Mouse (Mus musculus) lung, embryonic 15.5 days (tissue): Measurements from ENCODE around the gene Npm1. TPM values are rescaled to one million over a fixed set of nuclear protein-coding genes. Genes with fewer than 3 reads are reported as not detected.

Experiments used
- ATAC-seq: fragments of 200-750 bp; cut with Nextera tagmentation; 2 replicates; pipeline ENCODE4 v1.8.0; 2017; ENCODE audit warnings: moderate number of reproducible peaks, borderline replicate concordance; ENCODE audit not compliant: low FRiP score, low TSS enrichment; ENCODE audit errors: extremely low read depth
- H3K27ac ChIP-seq: fragments of 300-500 bp; sonication (generic); 2 replicates; pipeline ENCODE4 v1.5.1; 2015; ENCODE audit warnings: moderate library complexity, mild to moderate bottlenecking, inconsistent platforms
- H3K27me3 ChIP-seq: fragments of 300-500 bp; sonication (generic); 2 replicates; pipeline ENCODE4 v1.6.1; 2015; ENCODE audit warnings: inconsistent platforms
- H3K36me3 ChIP-seq: fragments of 300-500 bp; sonication (generic); 2 replicates; pipeline ENCODE4 v1.6.1; 2015; ENCODE audit warnings: inconsistent platforms
- H3K4me1 ChIP-seq: fragments of 300-500 bp; sonication (generic); 2 replicates; pipeline ENCODE4 v1.6.1; 2015; ENCODE audit warnings: inconsistent platforms
- H3K4me2 ChIP-seq: fragments of 300-500 bp; sonication (generic); 2 replicates; pipeline ENCODE4 v1.6.1; 2015; ENCODE audit warnings: inconsistent platforms, mild to moderate bottlenecking, moderate library complexity
- H3K4me3 ChIP-seq: fragments of 300-500 bp; sonication (generic); 2 replicates; pipeline ENCODE4 v1.5.1; 2015; ENCODE audit warnings: mild to moderate bottlenecking, inconsistent platforms
- H3K9ac ChIP-seq: fragments of 300-500 bp; sonication (generic); 2 replicates; pipeline ENCODE4 v1.6.1; 2015; ENCODE audit warnings: inconsistent platforms
- H3K9me3 ChIP-seq: fragments of 300-500 bp; sonication (generic); 2 replicates; pipeline ENCODE4 v1.6.1; 2016; ENCODE audit warnings: inconsistent platforms
- WGBS: fragments of 180-500 bp; shearing (Covaris S2); methylation state at CpG from one replicate; pipeline ENCODE4 v1.1.7; 2015; 5-methylcytosine and 5-hydroxymethylcytosine counted together
- polyA plus RNA-seq: library from polyadenylated mRNA; unstranded; fragments of >200 nt; fragmentation: Nextera tagmentation; extraction: Ambion mirVana; gene quantifications from 2 replicates; pipeline ENCODE4 v1.2.1, GENCODE M21; 2015

Npm1 gene
- polyA plus RNA-seq, 1 experiment from 2014 or later: 921 TPM

- Histone ChIP-seq H3K4me2 (no peak overlapping the region), H3K27ac (no peak overlapping the region), H3K27me3 (peaks cover 22% of the 10 kb centered on the region), H3K4me1 (peaks cover 39% of the 10 kb centered on the region), H3K4me3 (no peak overlapping the region), H3K9me3 (no peaks in the 10 kb centered on the region), H3K36me3 (peaks cover 41% of the 10 kb centered on the region), H3K9ac (no peak overlapping the region)
- no peak for ATAC-seq
Measured at GRCm38 (mm10) chr11:33149453-33149852, 13.6 kb downstream of the Npm1 start.

- H3K9me3 ChIP-seq: no peaks in the 10 kb centered on the region
- H3K36me3 ChIP-seq: peaks cover 37% of the 10 kb centered on the region
- H3K4me1 ChIP-seq: peaks cover 43% of the 10 kb centered on the region
- no peak for ATAC-seq
- no peak overlapping the region for H3K27ac ChIP-seq
- 23% methylated on average over 3 of the region's 3 CpGs for WGBS
- H3K4me2 ChIP-seq: no peak overlapping the region
- peaks cover 26% of the 10 kb centered on the region for H3K27me3 ChIP-seq
- H3K4me3 ChIP-seq: no peak overlapping the region
- H3K9ac ChIP-seq: no peak overlapping the region
Measured at GRCm38 (mm10) chr11:33149088-33149436, 13.9 kb downstream of the Npm1 start.

GRCm38 (mm10) chr11:33148338-33149087 lies 14.5 kb downstream of the Npm1 start:
- Histone ChIP-seq H3K4me3 (peak overlapping the region; percentile 53), H3K4me1 (peaks cover 48% of the 10 kb centered on the region), H3K4me2 (peak overlapping the region; percentile 96), H3K9ac (no peak overlapping the region; the same call in 1 of the 2 replicates), H3K27me3 (peaks cover 27% of the 10 kb centered on the region), H3K36me3 (peaks cover 33% of the 10 kb centered on the region), H3K27ac (peak overlapping the region; percentile 70), H3K9me3 (no peaks in the 10 kb centered on the region)
- ATAC-seq: peak; percentile 73
- 4% methylated on average over 23 of the region's 23 CpGs for WGBS

GRCm38 (mm10) chr11:33147572-33148337 lies 15.3 kb downstream of the Npm1 start:
- peak; percentile 70 for ATAC-seq
- Histone ChIP-seq H3K27me3 (peaks cover 27% of the 10 kb centered on the region), H3K4me1 (peaks cover 53% of the 10 kb centered on the region), H3K4me2 (peak overlapping the region; percentile 96), H3K36me3 (peaks cover 26% of the 10 kb centered on the region), H3K9me3 (no peaks in the 10 kb centered on the region), H3K9ac (peak overlapping the region; percentile 43), H3K27ac (peak overlapping the region; percentile 70), H3K4me3 (peak overlapping the region; percentile 53)
- WGBS: under 1% methylated on average over 78 of the region's 85 CpGs

- Histone ChIP-seq H3K27ac (peak within 1 kb of the TSS; percentile 70), H3K4me1 (peaks cover 53% of the 10 kb centered on the region), H3K4me2 (peak within 1 kb of the TSS; percentile 96), H3K9me3 (no peaks in the 10 kb centered on the region), H3K36me3 (peaks cover 25% of the 10 kb centered on the region), H3K27me3 (peaks cover 27% of the 10 kb centered on the region), H3K4me3 (peak within 1 kb of the TSS; percentile 53), H3K9ac (peak within 1 kb of the TSS; percentile 43)
- WGBS: under 1% methylated on average over 46 of the region's 53 CpGs
- ATAC-seq: peak; percentile 23; the same call in 1 of the 2 replicates
Measured at GRCm38 (mm10) chr11:33147171-33147571, 15.8 kb downstream of the Npm1 start, which contains the start of gene Fgf18. Gene Fgf18 (minus strand): TSS chr11:33147400.

GRCm38 (mm10) chr11:33146651-33147131 lies 16.3 kb downstream of the Npm1 start:
- Histone ChIP-seq H3K4me1 (peaks cover 53% of the 10 kb centered on the region), H3K27ac (peak overlapping the region; percentile 70)

GRCm38 (mm10) chr11:33146143-33146497 lies 16.9 kb downstream of the Npm1 start:
- Histone ChIP-seq H3K9ac (no peak overlapping the region), H3K4me2 (peak overlapping the region; percentile 96), H3K27ac (peak overlapping the region; percentile 70), H3K27me3 (peaks cover 27% of the 10 kb centered on the region), H3K36me3 (peaks cover 15% of the 10 kb centered on the region), H3K4me3 (peak overlapping the region; percentile 53), H3K9me3 (no peaks in the 10 kb centered on the region), H3K4me1 (peaks cover 53% of the 10 kb centered on the region)
- ATAC-seq: peak; percentile 10; the same call in 1 of the 2 replicates
- WGBS: 6% methylated on average over 9 of the region's 9 CpGs

More at GRCm38 (mm10) chr11:33146651-33147131, 16.3 kb downstream of the Npm1 start:
- no peaks in the 10 kb centered on the region for H3K9me3 ChIP-seq
- H3K27me3 ChIP-seq: peaks cover 27% of the 10 kb centered on the region
- H3K36me3 ChIP-seq: peaks cover 20% of the 10 kb centered on the region
- peak overlapping the region; percentile 53 for H3K4me3 ChIP-seq
- WGBS: 2% methylated on average over 30 of the region's 30 CpGs
- ATAC-seq: 0 out of 2 replicates have a peak, but pooled peaks have one; percentile 12
- H3K9ac ChIP-seq: peak overlapping the region; percentile 43
- peak overlapping the region; percentile 96 for H3K4me2 ChIP-seq

GRCm38 (mm10) chr11:33145201-33146142 lies 17.5 kb downstream of the Npm1 start:
- H3K9me3 ChIP-seq: no peaks in the 10 kb centered on the region
- H3K4me1 ChIP-seq: peaks cover 53% of the 10 kb centered on the region
- no peak overlapping the region for H3K9ac ChIP-seq
- peaks cover 27% of the 10 kb centered on the region for H3K27me3 ChIP-seq
- H3K4me2 ChIP-seq: peak overlapping the region; percentile 96
- 16% methylated on average over 7 of the region's 7 CpGs for WGBS
- H3K4me3 ChIP-seq: peak overlapping the region; percentile 53
- peak overlapping the region; percentile 70 for H3K27ac ChIP-seq
- peaks cover 8% of the 10 kb centered on the region for H3K36me3 ChIP-seq
- no peak for ATAC-seq

- Histone ChIP-seq H3K4me1 (peaks cover 52% of the 10 kb centered on the region), H3K36me3 (no peaks in the 10 kb centered on the region), H3K9ac (no peak overlapping the region), H3K27ac (peak overlapping the region; percentile 20; the same call in 1 of the 2 replicates), H3K27me3 (peaks cover 27% of the 10 kb centered on the region), H3K4me3 (no peak overlapping the region), H3K4me2 (peak overlapping the region; percentile 96; the same call in 1 of the 2 replicates), H3K9me3 (no peaks in the 10 kb centered on the region)
- 30% methylated on average over 9 of the region's 9 CpGs for WGBS
- ATAC-seq: no peak
Measured at GRCm38 (mm10) chr11:33143906-33144305, 19.1 kb downstream of the Npm1 start.

GRCm38 (mm10) chr11:33142801-33143200 lies 20.2 kb downstream of the Npm1 start:
- WGBS: 47% methylated on average over 1 of the region's 1 CpGs
- ATAC-seq: peak; percentile 17; the same call in 1 of the 2 replicates
- Histone ChIP-seq H3K4me1 (peaks cover 43% of the 10 kb centered on the region), H3K9me3 (no peaks in the 10 kb centered on the region), H3K9ac (no peak overlapping the region), H3K27me3 (peaks cover 27% of the 10 kb centered on the region), H3K27ac (peak overlapping the region; percentile 46), H3K36me3 (no peaks in the 10 kb centered on the region), H3K4me2 (0 out of 2 replicates have a peak overlapping the region, but pooled peaks have one; percentile 18), H3K4me3 (no peak overlapping the region)

- H3K9me3 ChIP-seq: no peaks in the 10 kb centered on the region
- ATAC-seq: no peak
- no peak overlapping the region for H3K4me2 ChIP-seq
- H3K36me3 ChIP-seq: no peaks in the 10 kb centered on the region
- H3K4me1 ChIP-seq: peaks cover 20% of the 10 kb centered on the region
- WGBS: 75% methylated on average over 5 of the region's 5 CpGs
- no peak overlapping the region for H3K4me3 ChIP-seq
- no peak overlapping the region for H3K27ac ChIP-seq
- no peak overlapping the region for H3K9ac ChIP-seq
- peaks cover 9% of the 10 kb centered on the region; the same call in 1 of the 2 replicates for H3K27me3 ChIP-seq
Measured at GRCm38 (mm10) chr11:33140111-33140460, 22.9 kb downstream of the Npm1 start.
